Mouse (Mus musculus) lung, postnatal 25 days (tissue): ENCODE measurements at regions not wholly inside any gene's neighbourhood (a gene's known extent, or its start where the extent isn't known, plus 50 kb on each side); places are given as distances from the start of the nearest gene placed in this dataset.

Experiments
- DNase-seq: peaks from one replicate; pipeline ENCODE4 v3.0.0; 2022; ENCODE audit warnings: low spot score

DNA sequence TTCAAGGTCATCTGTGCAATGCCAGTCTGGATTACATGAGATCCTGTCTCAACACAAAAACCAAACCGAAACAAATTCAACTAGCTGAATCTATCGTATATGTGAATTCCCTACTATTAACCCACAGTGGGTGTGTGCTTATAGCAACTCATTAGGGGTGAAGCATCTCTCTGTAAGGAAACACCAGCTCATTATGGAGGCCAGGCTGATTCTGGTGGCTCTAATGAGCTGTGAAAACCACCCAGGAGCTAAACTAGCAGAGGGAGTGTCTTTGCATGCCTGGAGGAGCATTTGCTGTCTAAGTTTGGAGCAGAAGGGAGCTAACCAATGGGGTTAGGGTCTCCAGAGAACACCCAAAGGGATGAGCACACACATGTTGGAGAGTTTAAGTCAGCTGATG is 54.1 kb upstream of the Adamts2 start:
- no peak for DNase-seq

- DNase-seq = no peak
These were observed 55.3 kb upstream of the Adamts2 start for GRCm38 (mm10) chr11:50546456-50547144.

DNA sequence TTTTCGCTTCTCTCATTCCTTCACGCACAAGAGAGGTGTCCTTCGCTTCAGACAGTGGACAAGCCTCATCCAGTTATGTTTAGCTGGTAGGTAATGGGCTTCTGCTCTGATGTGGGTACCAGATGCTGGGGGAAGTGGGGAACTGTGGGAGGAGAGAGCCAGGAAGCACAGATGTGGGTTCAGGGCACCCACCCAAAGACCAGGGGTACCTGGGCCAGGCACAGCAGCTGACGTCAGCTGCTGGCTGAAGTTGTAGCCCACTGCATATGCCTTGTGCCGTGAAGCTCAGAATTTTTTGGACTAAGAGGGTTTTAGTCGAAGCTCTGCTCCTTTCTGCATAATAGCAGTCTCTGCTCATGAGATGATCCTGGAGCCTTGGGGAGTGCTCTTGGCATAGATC is 56.5 kb upstream of the Adamts2 start:
- DNase-seq = no peak

DNA sequence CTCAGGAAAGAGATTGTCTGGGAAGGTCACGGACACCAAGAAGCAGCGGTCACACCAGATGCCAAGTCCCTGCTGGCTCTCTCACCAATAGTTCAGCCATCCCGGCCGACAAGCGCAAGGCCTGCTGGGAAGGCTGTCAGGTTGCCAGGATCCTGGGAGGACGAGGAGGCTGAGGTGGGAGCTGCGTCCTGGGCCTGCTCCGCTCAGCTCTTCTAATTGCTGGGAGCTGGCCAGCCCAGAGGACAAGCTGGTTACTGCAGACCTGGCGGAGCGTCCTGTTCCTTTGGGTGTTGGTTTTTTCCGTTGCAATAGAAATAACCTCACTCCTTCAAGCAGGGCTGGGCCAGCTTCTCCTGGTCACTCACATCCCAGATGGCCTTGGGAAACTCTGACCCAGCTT is 61.7 kb upstream of the Adamts2 start:
- DNase-seq = no peak

DNA sequence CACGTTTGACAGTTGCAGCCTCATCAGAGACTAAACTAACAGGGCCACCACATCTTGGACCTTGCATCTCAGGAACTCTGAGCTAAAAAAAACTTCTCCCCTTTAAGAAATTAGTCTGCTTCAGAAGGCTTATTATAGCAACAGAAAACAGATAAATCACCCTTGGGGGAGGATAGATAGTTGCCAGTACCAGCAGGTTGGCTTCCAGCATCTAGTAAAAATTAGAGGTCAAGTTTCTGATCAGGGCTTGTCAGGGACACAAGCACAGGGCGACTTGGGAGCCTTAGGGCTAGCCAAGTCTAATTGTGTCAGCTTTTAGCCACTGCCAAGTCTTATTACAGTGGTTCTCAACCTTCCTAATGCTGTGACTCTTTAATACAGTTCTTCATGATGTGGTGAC is 67.6 kb upstream of the Adamts2 start:
- no peak for DNase-seq

DNA sequence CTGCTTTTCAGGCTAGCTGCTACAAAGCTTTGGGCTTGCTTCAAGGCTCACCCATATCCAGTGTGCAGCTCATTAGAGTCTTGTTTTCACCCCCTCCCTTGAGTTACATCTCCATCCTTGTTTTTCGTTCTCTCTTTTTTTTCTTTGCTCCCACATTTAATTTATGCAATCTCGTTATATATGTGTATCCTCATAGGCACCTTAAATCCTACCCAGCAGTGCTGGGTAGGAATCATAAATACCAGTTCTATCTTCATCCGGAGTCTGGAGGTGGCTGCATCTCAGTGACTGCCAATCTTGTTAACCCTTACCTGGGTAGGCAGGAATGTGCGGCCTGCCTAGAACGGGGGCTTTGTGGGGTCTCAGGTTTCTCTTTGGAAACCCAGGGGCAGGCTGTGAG is 74.0 kb upstream of the Adamts2 start:
- DNase-seq = no peak

GRCm38 (mm10) chr11:50520162-50520561 is 81.7 kb upstream of the Adamts2 start:
- no peak for DNase-seq

DNA sequence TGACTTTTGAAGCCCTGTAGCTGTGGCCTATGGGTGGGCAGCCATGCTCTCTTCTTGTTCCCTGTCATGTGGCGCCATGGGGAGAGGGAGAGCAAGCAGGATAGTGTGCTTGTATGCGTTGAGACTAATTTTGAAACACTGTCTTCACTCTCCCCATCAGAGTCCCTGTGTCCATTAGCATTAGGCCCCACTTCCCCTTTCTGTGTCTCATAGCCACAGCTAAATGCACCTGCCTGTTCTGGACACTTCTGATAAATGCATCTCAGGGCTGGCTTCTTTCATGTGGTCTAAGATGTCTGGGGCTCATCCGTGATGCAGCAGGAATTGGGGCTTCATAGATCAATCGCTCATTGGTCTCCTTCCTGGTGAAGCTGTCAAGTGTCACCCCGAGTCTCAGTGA is 77.0 kb upstream of the Rufy1 start:
- DNase-seq = no peak

DNA sequence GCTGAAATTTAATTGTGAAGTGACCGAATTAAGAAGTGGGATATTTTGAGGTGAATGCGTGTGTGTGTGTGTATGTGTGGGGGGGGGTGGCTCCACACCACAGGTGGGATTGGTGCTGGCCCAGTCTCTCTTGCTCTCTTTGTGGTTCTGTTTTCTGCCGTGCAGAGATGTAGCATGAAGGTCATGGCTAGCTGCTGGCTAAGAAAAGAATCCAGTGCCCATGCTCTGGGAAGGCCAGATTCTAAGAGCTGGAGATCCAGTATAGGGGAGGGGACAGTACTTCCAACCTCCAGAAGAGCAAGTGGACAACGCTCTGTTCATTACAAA is 76.5 kb upstream of the Rufy1 start:
- no peak for DNase-seq

DNA sequence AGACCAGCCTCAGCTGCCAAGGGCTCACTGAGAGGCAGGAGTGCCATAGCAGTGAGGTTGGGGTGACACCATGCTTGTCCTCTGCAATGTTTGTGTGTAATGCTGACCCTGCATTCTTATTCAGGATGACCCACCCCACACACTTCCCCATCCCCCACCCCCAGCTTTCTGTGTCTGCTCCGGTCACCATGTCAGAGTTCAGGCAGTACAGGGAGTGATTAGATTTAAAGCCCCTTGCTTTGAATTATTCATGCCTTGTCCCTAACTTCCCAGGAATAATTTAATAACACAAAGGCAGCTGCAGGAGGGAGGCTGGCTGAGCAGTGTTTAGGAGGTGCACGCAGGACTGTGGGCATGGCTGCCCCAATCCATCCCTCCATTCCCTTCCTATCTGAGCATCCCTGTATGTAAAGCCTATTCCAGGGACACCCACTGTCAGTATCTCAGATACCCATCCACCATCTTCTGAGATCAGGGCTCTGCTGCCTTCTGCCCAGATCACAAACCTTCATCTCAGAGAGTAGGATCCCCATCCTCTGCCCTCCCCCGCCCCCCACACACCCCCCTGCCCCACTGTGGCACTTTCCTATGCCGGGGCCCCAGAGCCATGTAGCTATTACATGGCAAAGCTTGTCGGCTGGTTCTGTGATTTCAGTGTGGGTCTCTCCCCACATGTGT is 76.0 kb upstream of the Rufy1 start:
- DNase-seq = no peak

- DNase-seq = peak; percentile 17
These were observed 70.4 kb upstream of the Rufy1 start for GRCm38 (mm10) chr11:50501352-50501751.

GRCm38 (mm10) chr11:50493123-50493476 is 62.2 kb upstream of the Rufy1 start:
- DNase-seq = no peak

- DNase-seq = no peak
These were observed 61.6 kb upstream of the Rufy1 start for GRCm38 (mm10) chr11:50492399-50493122.

DNA sequence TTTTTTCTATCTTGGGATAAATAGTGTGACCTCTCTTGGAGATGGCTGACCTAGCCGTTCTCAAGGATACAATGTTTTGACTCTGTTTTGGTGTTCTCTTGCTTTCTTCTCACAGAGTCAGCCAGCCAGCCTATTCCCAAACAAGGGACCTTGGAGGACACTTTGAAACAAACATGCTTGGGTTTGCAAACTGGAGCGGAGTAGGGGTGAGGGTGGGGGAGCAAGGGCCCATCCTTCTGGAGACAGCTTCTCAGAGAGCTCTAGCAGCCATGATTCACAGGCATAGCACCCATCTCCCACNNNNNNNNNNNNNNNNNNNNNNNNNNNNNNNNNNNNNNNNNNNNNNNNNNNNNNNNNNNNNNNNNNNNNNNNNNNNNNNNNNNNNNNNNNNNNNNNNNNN is 52.9 kb upstream of the Rufy1 start:
- DNase-seq = no peak

DNA sequence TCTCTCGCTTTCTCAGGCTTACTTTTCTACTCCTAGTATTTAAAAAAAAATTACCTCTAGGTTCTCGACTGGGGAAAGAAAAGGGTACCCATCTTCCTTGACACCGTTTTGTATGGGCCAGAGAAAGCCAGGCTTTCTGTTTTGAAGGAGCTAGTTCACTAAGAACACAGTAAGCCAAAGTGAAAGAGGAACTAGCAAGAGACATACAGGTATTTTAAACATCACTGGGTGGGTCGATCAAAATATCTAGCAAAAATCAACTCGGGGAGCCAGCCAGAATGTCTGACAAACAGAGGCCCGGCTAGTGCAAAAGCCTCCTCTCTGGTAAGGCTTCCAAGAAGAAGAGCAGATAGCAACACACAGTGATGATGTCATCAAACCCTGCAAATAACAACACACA is 52.2 kb upstream of the Rufy1 start:
- DNase-seq = no peak

GRCm38 (mm10) chr11:50482607-50483006 is 51.7 kb upstream of the Rufy1 start:
- DNase-seq = no peak
